Mouse (Mus musculus) midbrain, embryonic 12.5 days (tissue): Measurements from ENCODE around the gene Btg1-ps2. TPM values are rescaled to one million over a fixed set of nuclear protein-coding genes. Genes with fewer than 3 reads are reported as not detected.
"Not testable (repeated sequence)": the region's sequence is repeated elsewhere in the genome, so short reads cannot be mapped to it uniquely, and the experiment has no call there.

Experiments
- ATAC-seq: fragments of 200-750 bp; cut with Nextera tagmentation; 2 replicates; pipeline ENCODE4 v1.8.0; 2017; ENCODE audit warnings: low read depth, moderate TSS enrichment, moderate library complexity; ENCODE audit not compliant: low FRiP score
- H3K27ac ChIP-seq: fragments of 300-500 bp; sonication (generic); replicated peaks from 2 replicates; pipeline ENCODE4 v1.5.1; 2016; ENCODE audit warnings: mild to moderate bottlenecking
- H3K27me3 ChIP-seq: fragments of 300-500 bp; sonication (generic); 2 replicates; pipeline ENCODE4 v1.6.1; 2016; ENCODE audit warnings: mild to moderate bottlenecking
- H3K36me3 ChIP-seq: fragments of 300-500 bp; sonication (generic); 2 replicates; pipeline ENCODE4 v1.6.1; 2016
- H3K4me1 ChIP-seq: fragments of 300-500 bp; sonication (generic); 2 replicates; pipeline ENCODE4 v1.6.1; 2016
- H3K4me2 ChIP-seq: fragments of 300-500 bp; sonication (generic); replicated peaks from 2 replicates; pipeline ENCODE4 v1.6.1; 2016; ENCODE audit warnings: mild to moderate bottlenecking, moderate library complexity
- H3K4me3 ChIP-seq: fragments of 300-500 bp; sonication (generic); 2 replicates; pipeline ENCODE4 v1.5.1; 2016; ENCODE audit warnings: mild to moderate bottlenecking
- H3K9ac ChIP-seq: fragments of 300-500 bp; sonication (generic); replicated peaks from 2 replicates; pipeline ENCODE4 v1.6.1; 2016; ENCODE audit warnings: mild to moderate bottlenecking, moderate library complexity
- H3K9me3 ChIP-seq: fragments of 300-500 bp; sonication (generic); 2 replicates; pipeline ENCODE4 v1.6.1; 2016; ENCODE audit warnings: mild to moderate bottlenecking
- WGBS: fragments of 180-500 bp; shearing (Covaris S2); methylation state at CpG from one replicate; pipeline ENCODE4 v1.1.7; 2016; 5-methylcytosine and 5-hydroxymethylcytosine counted together
- polyA plus RNA-seq: library from polyadenylated mRNA; unstranded; fragments of >200 nt; fragmentation: Nextera tagmentation; extraction: Ambion mirVana; gene quantifications from 2 replicates; pipeline ENCODE4 v1.2.1, GENCODE M21; 2016

Gene Btg1-ps2
- polyA plus RNA-seq, result not detected in 2 replicates

- not testable (repeated sequence) for ATAC-seq, H3K9ac ChIP-seq, H3K36me3 ChIP-seq, H3K4me3 ChIP-seq, H3K4me1 ChIP-seq, H3K9me3 ChIP-seq, H3K27ac ChIP-seq, H3K27me3 ChIP-seq, H3K4me2 ChIP-seq
Measured at GRCm38 (mm10) chrX:38043014-38043413, at the start of gene Btg1-ps2. TSS of gene Btg1-ps2 (minus strand) at chrX:38043114.

- no peaks in the 10 kb centered on the region for H3K4me1 ChIP-seq
- H3K9me3 ChIP-seq, result no peaks in the 10 kb centered on the region
- H3K9ac ChIP-seq, result no peak within 1 kb of the TSS
- no peak for ATAC-seq
- H3K4me2 ChIP-seq, result no peak within 1 kb of the TSS
- no peak within 1 kb of the TSS for H3K27ac ChIP-seq
- no peaks in the 10 kb centered on the region for H3K36me3 ChIP-seq
- no peak within 1 kb of the TSS for H3K4me3 ChIP-seq
- H3K27me3 ChIP-seq, result no peaks in the 10 kb centered on the region
- 84% methylated on average over 9 of the region's 9 CpGs for WGBS
Measured at GRCm38 (mm10) chrX:38085041-38085440, 42.1 kb upstream of the Btg1-ps2 start, which contains the start of gene Rhox11. TSS of gene Rhox11 (minus strand) at chrX:38085141.

- Histone ChIP-seq H3K27ac (no peak overlapping the region), H3K4me1 (no peaks in the 10 kb centered on the region), H3K9ac (no peak overlapping the region), H3K4me2 (no peak overlapping the region), H3K4me3 (no peak overlapping the region), H3K36me3 (no peaks in the 10 kb centered on the region), H3K27me3 (no peaks in the 10 kb centered on the region), H3K9me3 (no peaks in the 10 kb centered on the region)
- ATAC-seq, result no peak
- WGBS, result 24% methylated on average over 12 of the region's 12 CpGs
Measured at GRCm38 (mm10) chrX:38084226-38084625, 41.3 kb upstream of the Btg1-ps2 start.

GRCm38 (mm10) chrX:38066175-38066574 lies 23.3 kb upstream of the Btg1-ps2 start, which contains the start of gene Rhox10:
TSS of gene Rhox10 (plus strand) at chrX:38066475.
- no peaks in the 10 kb centered on the region for H3K27me3 ChIP-seq
- no peak within 1 kb of the TSS for H3K4me3 ChIP-seq
- H3K9me3 ChIP-seq, result no peaks in the 10 kb centered on the region
- H3K4me1 ChIP-seq, result no peaks in the 10 kb centered on the region
- 91% methylated on average over 11 of the region's 11 CpGs for WGBS
- no peak within 1 kb of the TSS for H3K27ac ChIP-seq
- H3K36me3 ChIP-seq, result no peaks in the 10 kb centered on the region
- no peak for ATAC-seq
- no peak within 1 kb of the TSS for H3K9ac ChIP-seq
- H3K4me2 ChIP-seq, result no peak within 1 kb of the TSS

GRCm38 (mm10) chrX:38061544-38061943 lies 18.6 kb upstream of the Btg1-ps2 start:
- Histone ChIP-seq H3K9me3 (no peaks in the 10 kb centered on the region), H3K4me3 (no peak overlapping the region), H3K36me3 (no peaks in the 10 kb centered on the region), H3K27me3 (no peaks in the 10 kb centered on the region), H3K4me2 (no peak overlapping the region), H3K27ac (no peak overlapping the region), H3K4me1 (no peaks in the 10 kb centered on the region), H3K9ac (no peak overlapping the region)
- ATAC-seq, result no peak
- 0% methylated on average over 1 of the region's 1 CpGs for WGBS

- Histone ChIP-seq H3K4me1 (no peaks in the 10 kb centered on the region), H3K27ac (no peak overlapping the region), H3K4me2 (no peak overlapping the region), H3K9me3 (no peaks in the 10 kb centered on the region), H3K36me3 (no peaks in the 10 kb centered on the region), H3K27me3 (no peaks in the 10 kb centered on the region), H3K4me3 (no peak overlapping the region), H3K9ac (no peak overlapping the region)
- 91% methylated on average over 5 of the region's 5 CpGs for WGBS
- ATAC-seq, result no peak
Measured at GRCm38 (mm10) chrX:38039666-38040065, 3.2 kb downstream of the Btg1-ps2 start.

- Histone ChIP-seq H3K4me3 (no peak overlapping the region), H3K4me2 (no peak overlapping the region), H3K27ac (no peak overlapping the region), H3K27me3 (no peaks in the 10 kb centered on the region), H3K36me3 (no peaks in the 10 kb centered on the region), H3K9me3 (no peaks in the 10 kb centered on the region), H3K4me1 (no peaks in the 10 kb centered on the region), H3K9ac (no peak overlapping the region)
- ATAC-seq, result no peak
- 44% methylated on average over 2 of the region's 2 CpGs for whole genome bisulfite sequencing
Measured at GRCm38 (mm10) chrX:38033841-38034240, 9.1 kb downstream of the Btg1-ps2 start.

- not testable (repeated sequence) for H3K4me3 ChIP-seq, H3K36me3 ChIP-seq, H3K4me2 ChIP-seq, H3K9me3 ChIP-seq, H3K9ac ChIP-seq, H3K4me1 ChIP-seq, H3K27ac ChIP-seq, H3K27me3 ChIP-seq, ATAC-seq
Measured at GRCm38 (mm10) chrX:38018597-38018996, 24.3 kb downstream of the Btg1-ps2 start, which contains the start of gene Btg1-ps1. TSS of gene Btg1-ps1 (minus strand) at chrX:38018815.

- Histone ChIP-seq H3K36me3 (no peaks in the 10 kb centered on the region), H3K4me1 (no peaks in the 10 kb centered on the region), H3K27me3 (no peaks in the 10 kb centered on the region), H3K4me3 (no peak overlapping the region), H3K27ac (no peak overlapping the region), H3K9me3 (no peaks in the 10 kb centered on the region), H3K4me2 (no peak overlapping the region), H3K9ac (no peak overlapping the region)
- no peak for ATAC-seq
- 80% methylated on average over 2 of the region's 2 CpGs for WGBS
Measured at GRCm38 (mm10) chrX:38008756-38009155, 34.2 kb downstream of the Btg1-ps2 start.

Other genes with a start within 250 kb of the Btg1-ps2 start
- 1.1 and 1.3 TPM in 2 replicates for gene Rhox5, start 238.3 kb downstream of the Btg1-ps2 start, polyA plus RNA-seq
- gene Rhox6, start 216.2 kb downstream of the Btg1-ps2 start, polyA plus RNA-seq, result not detected in 2 replicates
- gene Rhox7a, start 211.4 kb downstream of the Btg1-ps2 start, polyA plus RNA-seq, result not detected in 2 replicates
- not detected in 2 replicates for gene Rhox8, start 164.2 kb downstream of the Btg1-ps2 start, polyA plus RNA-seq
- gene Rhox7b, start 145.9 kb downstream of the Btg1-ps2 start, polyA plus RNA-seq, result not detected in 2 replicates
- not detected in 2 replicates for gene Rhox9, start 141.3 kb downstream of the Btg1-ps2 start, polyA plus RNA-seq
- not detected in 2 replicates for gene Btg1-ps1, start 24.3 kb downstream of the Btg1-ps2 start, polyA plus RNA-seq
- gene Rhox10, start 23.4 kb upstream of the Btg1-ps2 start, polyA plus RNA-seq, result not detected in 2 replicates
- not detected in 2 replicates for gene Rhox11, start 42.0 kb upstream of the Btg1-ps2 start, polyA plus RNA-seq
- gene Rhox12, start 67.8 kb upstream of the Btg1-ps2 start, polyA plus RNA-seq, result not detected in 2 replicates
- gene Rhox13, start 78.1 kb upstream of the Btg1-ps2 start, polyA plus RNA-seq, result not detected in 2 replicates
- 6.2 and 6.6 TPM in 2 replicates for gene Zbtb33, start 146.7 kb upstream of the Btg1-ps2 start, polyA plus RNA-seq
- 13.1 and 14.6 TPM in 2 replicates for gene Tmem255a, start 209.3 kb upstream of the Btg1-ps2 start, polyA plus RNA-seq